Mouse (Mus musculus) cerebellum, postnatal 10 days (tissue): ENCODE measurements around the gene Ogg1.

Experiments
- DNase-seq, 2 experiments: peaks; one replicate each; pipeline ENCODE4 v3.0.0; 2021; ENCODE audit warnings: mixed read lengths in 2 of 2

The Ogg1 gene

DNA sequence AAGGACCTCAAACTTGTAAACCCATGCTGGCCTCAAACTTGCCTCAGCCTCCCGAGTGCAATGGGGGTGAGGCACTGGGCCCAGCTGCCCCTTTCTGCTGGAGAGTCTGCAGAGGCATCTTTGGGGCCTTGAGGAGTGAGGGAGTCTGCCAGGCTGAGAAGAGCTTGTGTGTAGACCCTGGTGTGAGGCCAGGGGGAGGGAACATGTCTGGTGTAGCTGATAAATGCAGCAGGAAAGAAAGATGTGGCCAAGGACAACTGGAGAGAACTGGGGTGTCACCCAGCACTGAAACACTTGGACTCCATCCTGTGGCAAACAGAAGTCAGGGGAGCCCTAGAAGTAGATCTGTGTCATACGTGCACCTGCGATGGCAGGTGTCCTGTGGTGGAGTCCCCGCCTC, 46.7 kb downstream of the Ogg1 start:
- no peak for DNase-seq

DNA sequence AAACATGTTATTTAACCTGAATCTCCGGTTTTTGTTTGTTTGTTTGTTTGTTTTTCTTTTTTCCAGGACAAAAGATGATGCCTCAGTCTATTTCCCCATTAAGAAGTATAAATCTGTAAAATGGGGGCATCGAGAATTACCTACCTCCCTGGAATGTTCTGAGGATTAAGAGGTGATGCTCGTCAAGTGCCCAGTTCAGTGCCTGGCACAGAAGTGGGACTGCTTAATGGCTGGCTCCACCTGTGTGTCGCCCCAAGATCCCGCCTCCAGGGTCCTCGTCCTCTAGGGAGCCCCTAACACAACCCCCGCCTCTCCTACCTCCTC, 50.4 kb downstream of the Ogg1 start:
- DNase-seq = no peak

DNA sequence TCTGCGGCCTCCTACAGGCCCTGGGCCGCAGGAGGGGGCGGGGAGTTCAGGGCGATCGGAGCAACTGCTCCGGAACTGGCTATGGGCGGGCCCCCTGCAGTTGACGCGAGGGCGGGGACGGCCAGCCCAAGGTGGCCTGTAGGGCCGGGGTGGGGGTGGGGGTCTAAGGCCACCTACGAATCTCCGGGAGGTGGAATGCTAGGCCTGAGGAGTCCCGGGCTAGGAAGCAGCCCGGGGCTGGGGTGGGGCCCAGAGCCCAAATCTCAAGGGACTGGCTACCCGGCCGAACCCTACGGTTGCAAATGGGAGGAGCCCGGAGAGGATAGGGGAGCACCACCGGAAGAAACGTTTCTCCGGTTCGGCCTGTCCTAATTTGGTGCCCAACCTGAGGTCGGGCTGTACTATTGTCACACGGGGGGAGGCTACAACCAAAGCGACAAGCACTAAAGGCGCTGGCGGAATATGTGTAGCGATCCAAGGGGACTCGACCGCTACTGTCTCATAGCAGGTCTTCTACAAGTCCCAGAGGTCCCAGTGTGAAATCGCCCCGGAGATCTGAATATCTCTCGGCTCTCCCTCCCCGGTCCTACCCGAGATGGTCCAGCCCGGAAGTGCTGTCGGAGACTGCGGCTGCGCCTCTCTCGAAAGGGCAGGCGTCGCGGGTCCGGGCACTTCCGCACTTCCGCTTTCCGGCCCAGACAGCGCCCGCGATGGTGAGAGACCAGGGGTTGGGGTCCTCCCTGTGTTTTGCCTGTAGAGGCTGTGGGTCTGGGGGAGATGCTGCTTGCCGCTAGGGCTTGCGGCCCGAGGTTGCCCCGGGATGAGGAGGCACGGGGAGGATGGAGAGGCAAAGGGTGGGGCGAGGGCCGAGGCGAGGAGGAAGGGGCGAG, 51.0 kb downstream of the Ogg1 start, which contains the start of the genes Tada3 and Arpc4:
Gene Tada3, minus strand, starts transcription at position 388 of the 890 bp plus-strand sequence.
Gene Arpc4, plus strand, starts transcription at position 620 of the 890 bp plus-strand sequence.
- DNase-seq = peak; percentile 92 to 96

DNA sequence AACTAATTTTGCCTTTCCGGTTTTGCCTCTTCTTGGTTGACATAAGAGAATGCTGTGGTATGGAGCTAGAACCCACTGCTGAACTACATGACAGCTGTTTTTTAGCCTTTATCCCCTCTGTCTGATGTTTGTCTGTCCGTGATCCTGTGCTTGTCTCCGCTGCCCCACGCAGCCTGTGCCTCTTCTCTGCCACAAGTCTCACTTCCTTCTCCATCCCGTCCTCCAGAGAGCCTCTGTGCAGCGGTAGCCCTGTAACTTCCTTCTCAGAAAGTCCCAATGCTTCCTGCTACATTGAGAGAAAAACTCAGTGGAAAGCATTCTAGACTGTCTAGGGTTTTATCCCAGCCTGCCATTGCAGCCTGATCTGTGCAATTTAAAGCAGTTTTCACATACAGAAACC, 52.5 kb downstream of the Ogg1 start:
- DNase-seq = no peak

DNA sequence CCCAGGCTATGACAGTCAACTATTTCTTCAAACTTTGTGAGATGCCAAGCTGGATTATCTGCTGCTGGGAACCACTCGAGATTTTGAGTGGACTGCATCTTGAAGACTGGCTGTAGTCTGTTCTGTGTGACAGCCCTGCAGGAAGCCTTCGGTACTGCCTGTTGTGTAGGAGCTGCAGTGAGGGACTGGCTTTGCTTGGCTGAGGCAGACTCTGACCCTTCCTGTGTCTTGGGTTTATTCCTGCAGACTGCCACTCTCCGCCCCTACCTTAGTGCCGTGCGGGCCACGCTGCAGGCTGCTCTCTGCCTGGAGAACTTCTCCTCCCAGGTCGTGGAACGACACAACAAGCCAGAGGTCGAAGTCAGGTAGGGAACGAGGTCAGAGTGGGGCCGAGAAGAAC, 53.7 kb downstream of the Ogg1 start:
- DNase-seq = no peak

DNA sequence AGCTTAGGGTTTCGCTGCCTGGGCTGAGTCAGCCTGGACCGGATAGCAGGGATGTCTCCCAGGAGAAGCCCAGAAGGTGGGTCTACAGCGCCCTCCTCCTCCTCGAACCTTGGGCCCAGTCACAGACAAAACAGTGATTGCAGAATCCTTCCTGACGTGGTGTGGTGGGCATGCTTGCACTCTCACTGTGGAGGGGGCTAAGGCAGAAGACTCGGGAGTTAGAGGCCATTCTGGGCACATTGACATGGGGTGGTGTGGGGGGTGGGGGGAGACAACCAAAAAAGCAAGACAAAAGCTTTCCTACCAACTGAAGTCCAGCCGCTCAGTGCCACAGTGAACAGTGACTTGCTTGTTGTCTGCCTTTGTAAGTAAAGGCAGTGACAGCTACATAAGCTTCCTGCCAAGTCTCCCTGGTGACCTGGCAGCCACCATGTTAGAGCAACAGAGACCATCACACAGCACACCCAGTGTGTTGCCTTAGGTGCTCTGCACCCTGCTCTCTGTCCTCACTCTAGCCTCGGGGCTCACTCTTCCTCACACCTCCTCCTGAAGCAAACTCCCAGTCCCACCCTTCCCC, 57.7 kb downstream of the Ogg1 start:
- peak; percentile 38 to 58 for DNase-seq
